Mouse (Mus musculus) cerebellum, adult 18-20 months (tissue): ENCODE data around the gene Cdc42ep4.

ENCODE experiments used
- DNase-seq, 2 experiments: peaks; one replicate each; pipeline ENCODE4 v3.0.0; 2021

Cdc42ep4 gene

GRCm38 (mm10) chr11:113677378-113677777, 74.3 kb downstream of the Cdc42ep4 start:
- DNase-seq, result no peak
